Mouse (Mus musculus): Measurements from ENCODE around the gene Adra2b. TPM values are rescaled to one million over a fixed set of nuclear protein-coding genes. Genes with fewer than 3 reads are reported as not detected.

Gene Adra2b
- total RNA-seq (2021), result 1 to 10 TPM in 1 of 2 experiments, under 1 TPM in 1; 0.80 to 1.2 TPM

DNA sequence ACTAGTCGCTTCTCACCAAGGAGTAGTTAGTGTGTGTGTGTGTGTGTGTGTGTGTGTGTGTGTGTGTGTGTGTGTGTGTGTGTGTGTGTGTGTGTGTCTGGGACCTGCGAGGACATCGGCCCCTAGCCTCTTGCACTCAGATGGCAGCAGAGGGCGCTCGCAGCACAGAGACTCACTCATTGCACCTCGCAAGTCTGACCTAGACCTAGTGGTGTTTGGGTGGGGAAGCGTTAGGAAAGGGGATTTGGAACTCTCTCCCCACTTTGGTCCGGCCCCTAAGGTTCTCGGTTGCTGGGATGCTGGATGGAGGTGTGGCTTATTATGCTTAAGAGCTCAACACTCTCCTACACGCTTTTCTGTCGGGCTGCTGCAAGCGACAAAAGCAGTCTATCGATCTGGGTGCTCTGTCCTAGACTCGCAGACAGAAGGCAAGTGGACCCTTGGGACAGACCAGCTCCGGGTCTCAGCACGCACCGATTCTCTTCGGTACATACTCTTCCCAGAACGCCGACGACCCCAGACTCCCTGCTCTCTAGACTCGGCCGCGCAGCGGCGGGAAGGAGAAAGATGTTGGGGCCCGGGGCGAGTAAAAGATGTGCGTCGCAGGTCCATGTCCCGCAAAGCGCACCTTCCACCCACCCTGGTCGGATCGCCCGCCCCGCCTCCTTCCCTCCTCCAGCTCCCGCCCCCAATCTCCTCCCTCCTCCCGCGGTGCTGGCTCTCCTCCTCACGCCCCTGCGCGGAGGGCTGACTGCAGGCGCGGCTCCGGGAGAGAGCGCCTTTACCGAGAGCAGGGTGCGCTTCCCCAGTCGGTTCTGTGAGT is at the start of gene Adra2b:
TSS of gene Adra2b (plus strand) at position 750 of the 823 bp plus-strand sequence.
- peak; percentile 82 to 87 for DNase-seq
- intact Hi-C loops (cut with DNase I), result loop anchor here (1.0 to 5.0 kb wide), 3 partner anchors 68 to 195 kb away; no protein-coding TSS in a partner anchor

GRCm38 (mm10) chr2:127313878-127314277 is 49.1 kb upstream of the Adra2b start:
- intact Hi-C loops (cut with DNase I), result no loop called here
- DNase-seq, result no peak

GRCm38 (mm10) chr2:127314467-127315154 is 48.4 kb upstream of the Adra2b start:
- DNase-seq, result no peak

GRCm38 (mm10) chr2:127315155-127315470 is 47.9 kb upstream of the Adra2b start:
- intact Hi-C loops (cut with DNase I), result no loop called here
- DNase-seq, result no peak

More at GRCm38 (mm10) chr2:127314467-127315154, 48.4 kb upstream of the Adra2b start:
- intact Hi-C loops (cut with DNase I), result no loop called here

DNA sequence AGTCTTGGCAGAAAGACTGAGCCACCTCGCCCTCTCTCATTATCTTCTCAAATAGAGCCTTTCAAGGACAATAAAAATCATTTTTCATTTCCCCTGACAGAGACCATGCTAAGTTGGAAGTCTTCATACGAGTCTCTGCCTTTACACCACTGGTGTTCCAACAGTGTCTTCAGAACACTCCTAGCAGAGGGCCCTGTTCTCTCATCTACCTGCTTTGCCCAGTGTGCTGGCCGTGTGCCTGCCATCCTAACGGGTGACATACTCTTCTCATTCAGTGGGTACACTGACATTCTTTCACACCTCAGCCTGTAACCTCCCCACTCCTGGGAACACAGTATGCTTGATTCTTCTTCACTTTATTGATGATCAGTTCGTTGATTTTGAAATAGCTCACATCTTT is 46.6 kb upstream of the Adra2b start:
- no peak for DNase-seq
- intact Hi-C loops (cut with DNase I), result no loop called here

DNA sequence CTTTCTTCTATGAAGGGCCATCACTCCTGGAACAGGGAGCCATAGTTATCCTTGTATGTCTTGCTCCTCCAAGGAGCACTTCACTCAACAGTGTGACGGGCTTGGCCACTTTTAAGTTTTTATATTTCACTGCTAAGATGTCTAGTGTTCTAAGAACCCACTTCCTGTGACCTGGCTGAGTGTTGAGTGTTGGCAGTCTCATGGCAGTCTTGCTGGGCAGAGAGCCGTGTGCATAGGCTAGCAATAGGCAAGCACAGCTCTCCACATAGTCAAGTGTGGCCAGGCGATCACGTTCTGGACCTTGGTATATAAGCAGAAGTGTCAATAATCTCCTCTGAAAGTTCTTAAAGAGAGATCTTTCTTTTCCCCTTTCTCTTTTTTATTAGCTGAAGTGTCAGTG is 44.9 kb upstream of the Adra2b start:
- intact Hi-C loops (cut with DNase I), result no loop called here
- DNase-seq, result no peak

DNA sequence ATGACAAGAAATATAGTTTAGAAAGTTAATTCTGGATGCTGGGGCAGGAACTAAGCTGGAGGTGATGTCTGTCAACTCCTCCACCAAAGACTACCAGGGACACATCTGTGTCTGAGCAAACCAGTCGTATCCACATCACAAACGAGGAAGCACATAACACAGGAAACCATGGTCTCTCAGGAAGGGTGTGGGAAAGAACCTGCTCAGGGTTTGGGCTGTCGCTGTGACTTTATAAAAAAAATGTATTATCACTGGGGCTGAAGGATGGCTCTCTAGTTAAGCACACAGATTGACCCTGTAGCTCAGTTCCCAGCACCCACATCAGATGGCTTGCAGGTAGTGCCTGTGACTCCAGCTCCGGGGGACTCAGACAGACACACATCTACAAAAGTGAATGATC is 43.9 kb upstream of the Adra2b start:
- intact Hi-C loops (cut with DNase I), result no loop called here
- no peak for DNase-seq

- intact Hi-C loops (cut with DNase I), result no loop called here
- no peak for DNase-seq
Observed at GRCm38 (mm10) chr2:127322671-127323285, 40.2 kb upstream of the Adra2b start.

DNA sequence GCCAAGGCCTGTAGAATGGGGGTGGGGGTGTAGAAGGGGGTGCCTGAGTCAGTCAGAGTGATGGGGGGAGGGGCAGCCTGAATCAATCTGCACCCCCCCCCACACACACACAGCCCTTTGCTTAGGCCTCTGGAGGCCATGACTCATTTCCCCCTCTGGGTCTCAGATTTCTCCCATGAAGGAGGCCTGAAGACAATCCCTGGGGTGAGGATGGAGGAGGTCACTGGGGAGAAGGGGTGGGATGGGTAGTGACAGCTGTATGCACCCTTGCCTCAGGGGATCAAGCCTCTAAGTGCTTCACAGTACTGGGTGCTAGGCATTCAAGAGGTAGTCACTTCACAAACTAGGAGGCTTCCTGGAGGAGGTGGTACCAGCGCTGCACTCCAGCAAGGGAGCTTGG is 39.3 kb upstream of the Adra2b start:
- DNase-seq, result no peak
- intact Hi-C loops (cut with DNase I), result no loop called here

DNA sequence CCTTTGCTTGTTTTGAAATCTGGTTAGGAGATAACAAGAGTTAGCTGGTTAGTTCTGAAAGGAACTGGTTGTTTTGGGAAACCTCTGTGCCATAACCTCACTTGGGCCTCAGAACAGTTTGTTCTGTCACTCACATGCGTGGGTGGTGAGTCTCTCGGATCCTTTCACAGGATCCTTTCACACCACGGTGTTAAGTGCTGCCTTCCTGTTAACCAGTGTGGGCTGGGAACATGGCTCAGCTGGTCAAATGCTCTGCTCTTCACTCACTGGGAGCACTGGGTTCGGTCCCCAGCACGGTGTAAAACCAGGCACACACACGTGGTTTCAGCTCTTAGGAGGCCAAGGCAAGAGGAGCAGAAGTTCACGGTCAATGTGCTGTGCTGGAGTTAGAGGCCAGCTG is 38.6 kb upstream of the Adra2b start:
- intact Hi-C loops (cut with DNase I), result no loop called here
- DNase-seq, result no peak

DNA sequence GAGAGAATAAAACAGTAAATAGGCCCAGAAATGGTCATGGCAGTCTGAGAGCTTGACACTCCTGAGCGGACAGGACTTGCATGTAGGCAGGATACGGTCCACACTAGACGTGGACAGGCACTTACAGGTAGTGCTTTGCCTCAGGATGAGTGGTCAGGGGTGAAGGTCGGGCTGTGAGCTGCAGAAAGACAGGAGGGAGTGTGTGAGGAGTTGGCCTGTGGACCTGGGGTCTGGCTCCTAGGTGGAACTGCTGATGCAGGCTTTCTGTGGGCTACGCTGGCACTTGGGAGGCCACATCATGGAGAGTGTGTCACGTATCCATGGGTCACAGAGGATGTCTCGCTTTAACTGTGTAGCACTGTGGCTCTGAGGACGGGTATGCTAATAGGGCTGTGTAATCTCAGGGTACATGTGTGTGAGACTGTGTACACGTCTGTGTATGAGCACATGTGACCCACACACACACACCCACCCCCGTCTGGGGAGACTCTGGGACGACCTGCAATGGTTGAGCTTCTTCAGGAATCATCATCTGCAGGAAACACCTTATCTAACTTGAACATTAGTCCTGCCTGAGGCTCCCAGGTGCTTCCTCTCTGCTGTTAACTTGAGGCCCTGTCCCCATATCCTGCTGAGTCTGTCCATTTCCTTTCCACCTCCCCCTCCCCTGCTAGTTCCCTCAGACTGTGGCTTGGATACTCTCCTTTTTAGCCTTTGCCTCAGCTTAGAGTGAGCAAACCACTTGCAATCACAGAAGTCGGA is 34.7 kb upstream of the Adra2b start:
- intact Hi-C loops (cut with DNase I), result no loop called here
- no peak for DNase-seq

DNA sequence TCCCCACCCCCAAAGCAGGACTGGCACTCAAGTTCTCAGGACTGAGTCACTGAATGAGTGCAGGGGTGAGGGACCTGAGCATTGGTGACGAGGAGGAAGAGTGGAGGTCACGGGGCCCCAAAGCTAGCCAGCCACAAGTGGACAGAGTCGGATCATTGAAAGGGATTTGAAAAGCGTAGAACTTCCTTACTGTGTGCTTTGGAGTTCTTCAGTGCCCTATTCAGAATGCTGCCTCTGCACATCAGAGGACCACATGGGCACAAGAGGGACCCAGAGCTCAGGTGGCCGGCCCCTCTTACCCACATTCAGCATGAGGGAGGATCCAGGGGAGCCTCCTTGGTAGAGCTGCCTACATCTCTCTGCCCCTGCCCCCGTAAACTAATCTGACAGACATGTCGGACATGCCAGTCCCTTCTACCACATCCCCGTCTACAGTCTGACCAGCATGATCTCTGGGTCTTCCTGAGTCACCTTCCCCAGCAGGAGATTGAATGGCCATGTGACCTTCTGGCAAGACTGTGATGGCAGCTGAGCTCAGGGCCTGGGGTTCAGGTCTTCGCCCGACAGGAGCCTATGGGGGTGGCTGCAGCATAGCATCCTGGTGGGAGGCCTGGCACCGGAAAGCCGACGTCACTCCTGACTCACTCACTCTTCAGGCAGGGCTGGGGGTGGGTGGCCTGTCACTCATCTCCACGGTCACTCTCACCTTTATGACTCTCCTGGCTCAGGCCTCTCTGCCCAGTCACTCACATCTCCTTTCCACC is 30.0 kb upstream of the Adra2b start:
- intact Hi-C loops (cut with DNase I), result no loop called here
- DNase-seq, result no peak

DNA sequence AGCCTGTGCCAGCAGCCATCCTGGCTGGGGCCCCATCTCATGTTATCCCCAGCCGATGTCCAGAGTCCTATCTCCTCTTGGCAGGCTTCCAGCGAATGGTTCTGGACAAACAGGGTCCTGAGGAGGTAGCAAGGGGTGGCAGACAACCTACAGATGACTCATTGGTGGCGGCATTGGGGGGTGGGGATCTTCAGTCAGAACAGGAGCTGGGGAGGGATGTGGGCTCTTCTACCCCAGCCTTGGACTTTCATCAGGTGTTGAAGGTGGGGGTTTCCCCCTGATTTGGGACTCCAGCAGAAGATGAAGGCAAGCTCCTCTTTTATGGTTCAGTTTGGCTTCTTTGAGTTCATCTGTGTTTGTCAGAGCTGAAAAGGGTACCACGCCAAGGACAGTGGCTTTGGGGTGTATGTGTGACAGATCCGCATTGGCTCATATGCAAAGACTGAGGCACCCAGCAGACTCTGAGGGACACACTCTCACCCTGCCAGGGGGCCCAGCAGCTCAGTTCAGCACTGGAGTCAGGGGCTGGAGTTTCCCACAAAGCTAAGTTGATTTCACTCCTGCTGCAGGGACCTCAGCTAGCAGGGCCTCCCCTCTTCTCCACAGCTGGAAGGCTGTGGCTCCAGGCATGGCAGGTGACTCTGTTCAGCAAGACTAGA is 28.9 kb upstream of the Adra2b start:
- DNase-seq, result no peak
- intact Hi-C loops (cut with DNase I), result no loop called here

- intact Hi-C loops (cut with DNase I), result no loop called here
- peak in 1 of 2 experiments; percentile 22 for DNase-seq
Observed at GRCm38 (mm10) chr2:127335078-127335541, 27.9 kb upstream of the Adra2b start.

DNA sequence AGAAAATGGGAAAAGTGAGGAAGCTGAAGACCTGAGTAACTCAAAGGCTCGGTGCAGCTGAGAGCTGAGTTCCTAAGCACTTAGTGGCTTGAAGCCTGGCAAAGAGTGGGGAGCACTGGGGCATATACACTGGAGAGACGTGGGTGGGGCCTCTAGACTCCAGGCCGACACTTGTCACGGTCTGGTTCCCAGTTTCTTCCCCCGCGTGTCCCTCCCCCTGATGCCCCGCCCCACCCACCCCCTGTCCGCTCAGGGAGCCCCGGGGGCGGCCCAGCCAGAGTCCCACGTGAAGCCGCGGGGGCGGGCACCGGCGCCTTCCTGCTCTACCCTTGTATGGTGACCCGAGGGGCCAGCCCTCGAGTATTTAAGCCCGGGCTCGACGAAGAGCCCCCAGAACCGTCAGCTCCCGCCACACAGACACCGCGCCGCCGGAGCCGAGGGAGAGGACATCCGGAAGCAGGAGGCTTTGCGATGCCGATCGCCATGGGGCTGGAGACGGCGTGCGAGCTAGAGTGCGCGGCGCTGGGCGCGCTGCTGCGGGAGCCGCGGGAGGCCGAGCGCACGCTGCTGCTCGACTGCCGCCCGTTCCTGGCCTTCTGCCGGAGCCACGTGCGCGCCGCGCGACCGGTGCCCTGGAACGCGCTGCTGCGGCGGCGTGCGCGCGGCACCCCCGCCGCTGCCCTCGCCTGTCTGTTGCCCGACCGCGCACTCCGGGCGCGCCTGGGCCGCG is 27.1 kb upstream of the Adra2b start, which contains the start of gene Dusp2:
TSS of gene Dusp2 (plus strand) at position 393 of the 730 bp plus-strand sequence.
- intact Hi-C loops (cut with DNase I), result no loop called here
- DNase-seq, result peak; percentile 76 to 82

DNA sequence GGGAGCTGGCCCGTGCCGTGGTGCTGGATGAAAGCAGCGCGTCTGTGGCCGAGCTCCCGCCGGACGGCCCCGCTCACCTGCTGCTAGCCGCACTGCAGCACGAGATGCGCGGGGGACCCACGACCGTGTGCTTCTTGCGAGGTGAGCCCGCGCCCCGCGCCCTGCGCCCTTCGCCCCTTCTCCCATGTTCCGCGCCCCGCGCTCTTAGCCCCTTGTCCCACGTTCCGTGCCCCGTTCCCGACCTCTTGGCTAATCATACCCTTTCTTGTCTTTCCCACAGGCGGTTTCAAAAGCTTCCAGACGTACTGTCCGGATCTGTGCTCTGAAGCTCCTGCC is 26.5 kb upstream of the Adra2b start:
- intact Hi-C loops (cut with DNase I), result no loop called here
- no peak for DNase-seq

- intact Hi-C loops (cut with DNase I), result no loop called here
- no peak for DNase-seq
Observed at GRCm38 (mm10) chr2:127336885-127337284, 26.1 kb upstream of the Adra2b start.

GRCm38 (mm10) chr2:127337531-127337930 is 25.5 kb upstream of the Adra2b start:
- no peak for DNase-seq
- intact Hi-C loops (cut with DNase I), result no loop called here

DNA sequence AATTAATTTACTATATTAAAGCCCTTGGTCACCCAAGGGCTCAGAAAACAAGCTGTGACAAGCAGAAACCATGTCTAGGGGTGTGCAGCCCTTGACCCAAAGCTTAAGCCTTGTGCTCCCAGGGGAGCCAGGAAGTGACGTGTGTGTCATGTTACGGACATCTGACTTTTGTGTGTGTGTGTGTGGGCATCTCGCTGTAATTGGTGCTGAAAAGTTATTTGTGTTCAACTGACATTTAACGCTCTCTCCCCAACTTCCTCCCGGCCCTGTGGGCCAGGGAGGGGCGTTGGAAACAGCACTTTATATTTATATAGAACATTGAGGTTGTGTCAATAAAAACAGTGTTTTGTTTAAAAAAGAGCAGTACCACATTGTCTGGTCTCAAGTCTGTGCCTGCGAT is 25.0 kb upstream of the Adra2b start:
- no peak for DNase-seq

More for the DNA sequence above, 25.0 kb upstream of the Adra2b start:
- intact Hi-C loops (cut with DNase I), result no loop called here
